Mouse (Mus musculus) neural tube, embryonic 13.5 days (tissue): ENCODE data around the gene Cntnap1. TPM values are rescaled to one million over a fixed set of nuclear protein-coding genes. Genes with fewer than 3 reads are reported as not detected.
A peak's percentile ranks its signal among the peaks of the same experiment; 100 is the strongest.

Experiments
- ATAC-seq: fragments of 200-750 bp; cut with Nextera tagmentation; 2 replicates; pipeline ENCODE4 v1.8.0; 2017; ENCODE audit warnings: low read depth, mild to moderate bottlenecking, moderate TSS enrichment, moderate library complexity
- H3K27ac ChIP-seq: fragments of 300-500 bp; sonication (generic); replicated peaks from 2 replicates; pipeline ENCODE4 v1.5.1; 2015; ENCODE audit warnings: moderate library complexity, mild to moderate bottlenecking, inconsistent platforms
- H3K27me3 ChIP-seq: fragments of 300-500 bp; sonication (generic); 2 replicates; pipeline ENCODE4 v1.6.1; 2015; ENCODE audit warnings: mild to moderate bottlenecking, inconsistent platforms
- H3K36me3 ChIP-seq: fragments of 300-500 bp; sonication (generic); 2 replicates; pipeline ENCODE4 v1.6.1; 2015; ENCODE audit warnings: mild to moderate bottlenecking, inconsistent platforms
- H3K4me1 ChIP-seq: fragments of 300-500 bp; sonication (generic); replicated peaks from 2 replicates; pipeline ENCODE4 v1.6.1; 2015; ENCODE audit warnings: inconsistent platforms
- H3K4me2 ChIP-seq: fragments of 300-500 bp; sonication (generic); 2 replicates; pipeline ENCODE4 v1.6.1; 2015; ENCODE audit warnings: inconsistent platforms, mild to moderate bottlenecking, moderate library complexity
- H3K4me3 ChIP-seq: fragments of 300-500 bp; sonication (generic); 2 replicates; pipeline ENCODE4 v1.5.1; 2015; ENCODE audit warnings: mild to moderate bottlenecking, inconsistent platforms
- H3K9ac ChIP-seq: fragments of 300-500 bp; sonication (generic); 2 replicates; pipeline ENCODE4 v1.6.1; 2015; ENCODE audit warnings: moderate library complexity, mild to moderate bottlenecking, inconsistent platforms
- H3K9me3 ChIP-seq: fragments of 300-500 bp; sonication (generic); 2 replicates; pipeline ENCODE4 v1.6.1; 2016; ENCODE audit warnings: inconsistent platforms
- WGBS: fragments of 180-500 bp; shearing (Covaris S2); methylation state at CpG from one replicate; pipeline ENCODE4 v1.1.7; 2015; 5-methylcytosine and 5-hydroxymethylcytosine counted together
- polyA plus RNA-seq: library from polyadenylated mRNA; unstranded; fragments of >200 nt; fragmentation: Nextera tagmentation; extraction: Ambion mirVana; gene quantifications from 2 replicates; pipeline ENCODE4 v1.2.1, GENCODE M21; 2015

Cntnap1 gene
- polyA plus RNA-seq, 1 experiment from 2014 or later: 5.1 TPM

DNA sequence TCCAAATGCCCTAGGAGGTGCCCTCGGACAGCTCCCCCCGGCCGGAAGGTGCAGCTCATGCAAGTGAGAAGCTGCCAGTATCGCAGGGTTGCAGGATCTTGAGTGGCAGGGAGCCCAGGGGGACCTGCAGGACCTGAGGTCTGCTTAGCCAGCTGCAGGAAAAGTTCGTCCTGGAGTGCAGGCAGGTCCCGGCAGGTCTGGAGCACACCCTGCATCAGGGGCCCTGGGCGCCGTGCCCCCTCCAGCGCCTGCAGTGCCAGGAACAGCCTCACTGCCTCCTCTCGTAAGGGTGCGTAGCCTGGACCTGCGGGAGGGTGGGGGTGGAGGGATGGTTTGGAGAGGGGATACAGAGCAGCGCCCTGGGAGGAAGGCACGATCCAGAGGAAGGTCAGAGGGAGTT, 4.0 kb upstream of the Cntnap1 start:
- Histone ChIP-seq H3K27ac (no peak overlapping the region), H3K4me1 (peaks cover 44% of the 10 kb centered on the region), H3K9me3 (no peaks in the 10 kb centered on the region), H3K9ac (no peak overlapping the region), H3K27me3 (peaks cover 87% of the 10 kb centered on the region), H3K4me3 (no peak overlapping the region), H3K4me2 (no peak overlapping the region), H3K36me3 (peaks cover 55% of the 10 kb centered on the region)
- WGBS: 47% methylated on average over 14 of the region's 14 CpGs
- ATAC-seq: no peak

DNA sequence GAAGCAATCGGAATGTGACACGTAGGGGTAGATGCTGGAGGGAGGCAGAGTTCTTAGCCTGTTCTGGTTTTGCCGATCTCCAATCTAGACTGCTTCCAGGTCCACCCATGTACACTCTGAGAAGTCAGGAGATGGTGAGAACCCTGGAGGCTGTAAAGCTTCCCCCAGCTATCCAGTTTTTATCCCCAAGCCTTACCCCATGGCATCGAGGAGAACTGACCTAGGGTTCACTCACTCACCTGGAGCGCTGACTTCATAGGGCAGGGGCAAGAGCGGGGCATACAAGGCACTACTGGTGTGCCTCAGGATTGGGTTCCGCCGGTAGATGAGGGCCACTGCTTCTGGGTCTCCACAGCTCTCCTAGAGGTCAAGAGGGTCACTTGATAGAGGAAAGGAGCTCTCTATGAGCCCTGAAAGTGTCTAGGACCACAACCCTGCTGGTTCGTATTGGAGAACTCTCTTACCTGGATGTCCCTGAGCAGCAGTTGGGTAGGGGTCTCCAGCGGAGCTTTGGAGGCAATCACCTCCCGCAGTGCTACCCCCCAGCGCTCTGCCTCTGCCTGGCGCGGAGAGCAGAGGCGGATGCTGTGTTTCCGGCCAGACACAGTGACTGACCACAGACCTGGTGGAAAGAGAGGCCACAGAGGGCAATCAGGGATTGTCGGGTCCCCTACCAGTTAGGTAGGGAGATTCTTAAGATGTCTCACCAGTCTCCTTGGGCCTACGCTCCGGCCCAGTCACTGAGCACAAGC, 2.9 kb upstream of the Cntnap1 start:
- Histone ChIP-seq H3K4me3 (no peak overlapping the region), H3K27ac (no peak overlapping the region), H3K9ac (0 out of 2 replicates have a peak overlapping the region, but pooled peaks have one; percentile 22), H3K36me3 (peaks cover 45% of the 10 kb centered on the region), H3K27me3 (peaks cover 77% of the 10 kb centered on the region), H3K4me2 (no peak overlapping the region), H3K4me1 (peaks cover 53% of the 10 kb centered on the region), H3K9me3 (no peaks in the 10 kb centered on the region)
- ATAC-seq: no peak
- WGBS: 47% methylated on average over 19 of the region's 19 CpGs

DNA sequence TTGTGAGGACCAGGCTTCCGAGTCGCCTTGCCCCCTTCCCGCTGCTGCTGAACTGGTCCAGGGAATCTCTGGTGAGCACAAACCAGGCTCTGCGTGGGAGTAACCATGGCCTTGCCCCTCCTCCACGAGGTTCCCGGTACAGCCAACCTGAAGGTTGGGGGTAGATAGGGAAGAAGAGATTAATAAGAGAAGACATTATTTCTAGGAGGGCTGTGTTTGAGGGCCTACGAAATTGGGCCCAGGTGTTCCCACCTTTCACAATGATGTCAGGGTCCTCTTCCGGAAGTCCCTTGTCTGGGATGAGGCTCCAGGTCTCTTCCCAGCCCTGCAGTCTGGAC, 2.4 kb upstream of the Cntnap1 start:
- H3K36me3 ChIP-seq: peaks cover 39% of the 10 kb centered on the region
- no peak overlapping the region for H3K27ac ChIP-seq
- no peak overlapping the region for H3K4me2 ChIP-seq
- H3K9ac ChIP-seq: 0 out of 2 replicates have a peak overlapping the region, but pooled peaks have one; percentile 22
- ATAC-seq: no peak
- H3K9me3 ChIP-seq: no peaks in the 10 kb centered on the region
- H3K27me3 ChIP-seq: peaks cover 72% of the 10 kb centered on the region
- 50% methylated on average over 8 of the region's 8 CpGs for WGBS
- no peak overlapping the region for H3K4me3 ChIP-seq
- peaks cover 58% of the 10 kb centered on the region for H3K4me1 ChIP-seq

DNA sequence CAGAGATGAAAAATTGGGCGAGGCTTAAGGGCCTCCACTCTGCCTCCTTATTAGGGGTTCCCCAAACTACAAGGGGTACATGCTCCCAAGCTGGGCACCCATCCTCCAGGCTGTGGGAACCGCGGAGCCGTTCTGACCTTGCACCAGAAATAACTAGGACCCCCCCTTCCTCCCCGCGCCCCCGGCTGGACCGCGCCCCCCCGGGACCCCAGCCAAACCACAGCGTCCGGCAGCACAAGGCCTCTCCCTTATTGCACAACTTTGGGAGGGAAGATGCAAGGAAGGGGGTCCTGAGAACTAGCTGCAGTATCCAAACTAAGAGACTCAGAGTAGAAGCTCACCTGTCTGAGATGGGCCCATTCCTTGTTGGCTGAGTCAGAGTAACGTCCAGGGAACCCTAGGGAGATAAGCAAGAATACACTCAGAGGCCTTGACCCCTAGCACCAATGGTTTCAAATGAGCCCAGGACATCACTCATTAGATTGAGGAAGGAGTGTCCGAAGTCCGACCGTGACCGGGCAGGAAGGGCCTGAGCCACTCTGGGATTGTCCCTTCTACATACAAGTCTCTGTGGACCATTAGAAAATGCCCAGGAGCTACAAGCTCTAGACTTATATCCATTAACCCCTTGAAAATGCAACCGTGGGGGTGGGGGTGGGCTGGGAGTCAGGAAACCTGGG, 1.9 kb upstream of the Cntnap1 start:
- H3K9ac ChIP-seq: peak overlapping the region; percentile 45; the same call in 1 of the 2 replicates
- peaks cover 71% of the 10 kb centered on the region for H3K27me3 ChIP-seq
- peak overlapping the region; percentile 63 for H3K4me3 ChIP-seq
- no peaks in the 10 kb centered on the region for H3K9me3 ChIP-seq
- peak overlapping the region; percentile 76 for H3K4me2 ChIP-seq
- peaks cover 37% of the 10 kb centered on the region for H3K36me3 ChIP-seq
- ATAC-seq: no peak
- 66% methylated on average over 18 of the region's 18 CpGs for WGBS
- H3K4me1 ChIP-seq: peaks cover 63% of the 10 kb centered on the region
- H3K27ac ChIP-seq: no peak overlapping the region

DNA sequence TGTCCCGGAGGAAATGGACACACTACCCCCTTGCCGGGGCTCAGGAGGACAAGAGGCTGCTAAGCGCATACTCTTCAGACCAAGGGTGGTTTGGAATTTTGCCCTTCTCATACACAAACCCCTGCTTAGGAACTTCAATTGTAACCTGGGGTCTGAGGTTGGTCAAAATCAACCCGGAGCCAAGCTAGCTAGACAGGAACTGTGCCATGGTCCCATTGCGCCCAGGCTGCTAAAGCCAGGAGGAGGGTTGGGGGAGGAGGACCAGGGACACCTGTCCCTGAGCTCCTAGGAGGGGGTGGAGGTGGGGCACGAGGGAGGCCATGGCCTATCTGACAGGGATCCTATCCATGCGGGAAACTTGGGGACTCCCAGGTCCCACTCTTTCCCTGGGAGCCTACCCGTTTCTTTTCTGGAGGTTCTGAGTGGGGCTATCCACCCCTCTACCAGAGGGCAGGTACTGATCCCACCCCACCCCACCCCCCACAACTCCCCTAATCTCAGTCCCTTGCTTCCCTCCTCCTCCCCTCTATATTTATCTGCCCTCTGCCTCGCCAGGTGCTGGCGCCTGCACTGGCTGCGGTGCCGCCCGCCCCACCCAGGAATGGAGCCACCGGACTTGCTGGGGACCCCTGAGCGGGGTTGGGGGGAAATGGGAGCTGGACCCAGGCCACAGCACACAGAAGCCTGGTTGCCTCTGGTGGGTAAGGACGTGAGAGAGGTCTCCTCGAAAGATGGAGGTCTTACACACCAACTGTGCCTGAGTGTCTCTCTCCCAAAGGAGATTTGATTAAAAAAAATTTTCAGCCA, 819 bp upstream of the Cntnap1 start:
- no peak for ATAC-seq
- H3K9ac ChIP-seq: peak overlapping the region; percentile 78
- H3K27me3 ChIP-seq: peaks cover 65% of the 10 kb centered on the region
- WGBS: 13% methylated on average over 17 of the region's 17 CpGs
- peak overlapping the region; percentile 63 for H3K4me3 ChIP-seq
- H3K9me3 ChIP-seq: no peaks in the 10 kb centered on the region
- H3K4me2 ChIP-seq: peak overlapping the region; percentile 76
- no peak overlapping the region for H3K27ac ChIP-seq
- H3K4me1 ChIP-seq: peaks cover 67% of the 10 kb centered on the region
- peaks cover 27% of the 10 kb centered on the region for H3K36me3 ChIP-seq

DNA sequence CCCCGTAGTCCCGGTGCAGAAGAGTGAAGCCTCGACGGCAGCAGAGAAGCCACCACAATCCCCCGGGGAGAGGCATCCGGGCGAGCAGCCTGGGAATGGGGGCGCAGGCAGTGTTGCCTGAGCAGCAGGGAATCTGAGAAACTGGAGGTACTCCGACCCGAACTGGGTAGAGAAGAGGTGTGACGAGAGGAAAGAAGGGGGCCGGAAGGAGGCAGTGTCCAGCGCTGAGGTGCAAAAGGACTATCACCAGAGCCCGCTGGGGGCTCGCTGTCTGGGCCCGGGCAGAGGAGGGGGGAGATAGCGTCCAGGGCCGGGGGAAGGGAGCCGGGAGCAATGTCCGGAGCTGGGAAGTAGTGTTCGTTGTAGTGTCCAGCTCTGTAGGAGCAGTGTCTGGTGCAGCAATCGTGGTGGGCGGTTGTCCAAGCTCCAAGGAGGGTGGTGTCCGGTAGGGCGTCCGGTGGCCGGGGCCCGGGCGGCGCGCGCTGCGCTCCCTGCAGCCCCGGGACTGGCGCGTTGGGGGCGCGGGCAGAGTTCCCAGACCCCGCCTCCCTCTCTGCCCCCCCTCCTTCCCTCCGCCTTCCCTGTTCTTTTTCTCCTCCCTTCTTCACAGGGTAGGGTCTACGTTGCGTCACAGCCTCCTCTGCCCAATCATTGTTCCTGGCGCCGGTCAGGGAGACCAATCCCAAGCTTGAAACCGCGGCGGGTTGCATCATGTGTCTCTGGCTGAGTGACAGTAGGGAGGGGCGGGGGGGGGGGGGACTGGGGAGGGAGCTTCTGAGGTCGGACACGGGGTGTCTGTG, 688 bp downstream of the Cntnap1 start, which contains the start of gene Plekhh3:
TSS of gene Plekhh3 (minus strand) at position 541 of the 800 bp plus-strand sequence.
- H3K27ac ChIP-seq: peak within 1 kb of the TSS; percentile 90
- peak within 1 kb of the TSS; percentile 78 for H3K9ac ChIP-seq
- ATAC-seq: peak; percentile 97
- WGBS: under 1% methylated on average over 48 of the region's 50 CpGs
- H3K4me3 ChIP-seq: peak within 1 kb of the TSS; percentile 63
- peaks cover 63% of the 10 kb centered on the region for H3K27me3 ChIP-seq
- peaks cover 78% of the 10 kb centered on the region for H3K4me1 ChIP-seq
- no peaks in the 10 kb centered on the region for H3K9me3 ChIP-seq
- H3K4me2 ChIP-seq: peak within 1 kb of the TSS; percentile 87
- H3K36me3 ChIP-seq: peaks cover 20% of the 10 kb centered on the region

DNA sequence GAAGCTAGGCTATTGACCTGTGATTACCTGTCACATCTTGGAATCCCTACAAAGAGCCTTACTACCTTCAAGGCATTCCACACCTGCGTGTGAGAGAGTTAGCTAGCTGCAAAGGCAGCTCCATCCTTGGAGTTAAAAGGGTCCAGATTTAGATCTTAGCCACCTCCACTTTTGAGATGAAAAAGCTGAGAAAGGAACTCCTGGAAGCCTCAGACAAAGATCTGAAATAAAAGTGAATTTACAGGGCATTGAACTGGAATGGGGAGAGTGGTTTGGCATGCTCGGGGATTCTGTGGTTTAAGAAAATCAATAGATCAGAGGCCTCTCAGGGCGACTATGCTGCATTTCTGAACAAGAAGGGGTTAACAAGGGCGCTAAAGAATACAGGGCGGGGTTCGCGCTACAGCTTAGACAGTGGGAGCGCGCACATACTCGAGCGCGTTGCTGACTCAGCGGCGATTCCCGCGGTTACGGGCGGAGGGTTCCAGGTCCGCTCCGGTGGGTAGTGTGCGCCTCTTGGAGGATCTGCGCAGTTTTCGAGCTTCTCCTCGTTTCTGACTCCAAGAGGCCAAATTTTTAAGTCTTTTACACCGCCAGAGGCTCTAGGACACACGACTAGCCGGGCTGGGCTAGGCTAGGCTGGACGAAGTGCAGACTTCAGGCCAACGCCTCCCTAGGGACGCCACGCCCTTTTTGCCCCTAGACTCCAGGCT, 1.6 kb downstream of the Cntnap1 start:
- Histone ChIP-seq H3K9ac (peak overlapping the region; percentile 73), H3K4me2 (peak overlapping the region; percentile 87), H3K36me3 (peaks cover 11% of the 10 kb centered on the region), H3K27me3 (peaks cover 60% of the 10 kb centered on the region), H3K27ac (peak overlapping the region; percentile 90), H3K4me3 (peak overlapping the region; percentile 53), H3K4me1 (peaks cover 86% of the 10 kb centered on the region), H3K9me3 (no peaks in the 10 kb centered on the region)
- peak; percentile 73 for ATAC-seq
- WGBS: under 1% methylated on average over 31 of the region's 31 CpGs

DNA sequence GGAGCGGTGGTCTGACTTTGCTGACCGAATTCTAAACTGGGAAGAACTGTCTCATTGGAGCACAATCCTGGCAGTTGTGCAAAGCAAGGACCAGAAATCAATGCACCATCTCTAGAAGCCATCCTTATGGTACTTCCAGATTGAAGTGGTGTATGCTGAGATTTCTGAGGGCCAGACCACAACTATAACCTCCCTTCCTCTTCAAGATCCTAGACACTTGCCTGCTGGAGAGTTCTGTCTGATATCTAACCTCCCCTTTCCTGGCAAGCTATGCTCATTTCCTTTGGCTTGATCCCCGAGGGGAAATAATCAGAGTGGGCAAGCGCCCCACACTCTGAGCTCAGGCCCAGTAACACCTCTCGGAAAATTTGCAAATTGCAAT, 2.1 kb downstream of the Cntnap1 start:
- peaks cover 60% of the 10 kb centered on the region for H3K27me3 ChIP-seq
- peaks cover 6% of the 10 kb centered on the region for H3K36me3 ChIP-seq
- ATAC-seq: no peak
- peak overlapping the region; percentile 87 for H3K4me2 ChIP-seq
- peak overlapping the region; percentile 53 for H3K4me3 ChIP-seq
- H3K9me3 ChIP-seq: no peaks in the 10 kb centered on the region
- WGBS: 15% methylated on average over 5 of the region's 5 CpGs
- H3K4me1 ChIP-seq: peaks cover 92% of the 10 kb centered on the region
- peak overlapping the region; percentile 90 for H3K27ac ChIP-seq
- H3K9ac ChIP-seq: peak overlapping the region; percentile 73

DNA sequence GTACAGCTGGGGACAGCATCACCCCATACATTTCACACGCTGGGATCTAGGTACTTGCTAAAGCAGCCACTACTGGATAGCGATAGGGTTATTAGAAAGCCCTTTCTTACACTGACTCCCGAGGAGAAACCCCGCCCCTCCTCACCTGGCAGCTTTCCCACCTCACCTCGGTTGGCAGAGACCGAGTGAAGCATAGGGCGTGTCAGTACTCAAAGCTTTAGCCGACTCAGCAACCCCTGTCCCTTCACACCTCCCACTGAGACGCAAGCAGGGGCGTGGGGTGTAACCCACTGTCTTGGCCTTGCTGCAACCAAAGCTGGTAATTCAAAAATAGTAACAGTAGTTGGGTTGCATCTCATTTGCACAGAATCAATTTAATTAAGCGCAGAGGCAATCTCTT, 2.8 kb downstream of the Cntnap1 start:
- H3K27ac ChIP-seq: no peak overlapping the region
- H3K4me2 ChIP-seq: peak overlapping the region; percentile 66
- 0 out of 2 replicates have a peak overlapping the region, but pooled peaks have one; percentile 67 for H3K9ac ChIP-seq
- no peak overlapping the region for H3K4me3 ChIP-seq
- no peak for ATAC-seq
- H3K4me1 ChIP-seq: peaks cover 92% of the 10 kb centered on the region
- 5% methylated on average over 11 of the region's 11 CpGs for WGBS
- no peaks in the 10 kb centered on the region for H3K9me3 ChIP-seq
- H3K27me3 ChIP-seq: peaks cover 60% of the 10 kb centered on the region
- H3K36me3 ChIP-seq: no peaks in the 10 kb centered on the region

DNA sequence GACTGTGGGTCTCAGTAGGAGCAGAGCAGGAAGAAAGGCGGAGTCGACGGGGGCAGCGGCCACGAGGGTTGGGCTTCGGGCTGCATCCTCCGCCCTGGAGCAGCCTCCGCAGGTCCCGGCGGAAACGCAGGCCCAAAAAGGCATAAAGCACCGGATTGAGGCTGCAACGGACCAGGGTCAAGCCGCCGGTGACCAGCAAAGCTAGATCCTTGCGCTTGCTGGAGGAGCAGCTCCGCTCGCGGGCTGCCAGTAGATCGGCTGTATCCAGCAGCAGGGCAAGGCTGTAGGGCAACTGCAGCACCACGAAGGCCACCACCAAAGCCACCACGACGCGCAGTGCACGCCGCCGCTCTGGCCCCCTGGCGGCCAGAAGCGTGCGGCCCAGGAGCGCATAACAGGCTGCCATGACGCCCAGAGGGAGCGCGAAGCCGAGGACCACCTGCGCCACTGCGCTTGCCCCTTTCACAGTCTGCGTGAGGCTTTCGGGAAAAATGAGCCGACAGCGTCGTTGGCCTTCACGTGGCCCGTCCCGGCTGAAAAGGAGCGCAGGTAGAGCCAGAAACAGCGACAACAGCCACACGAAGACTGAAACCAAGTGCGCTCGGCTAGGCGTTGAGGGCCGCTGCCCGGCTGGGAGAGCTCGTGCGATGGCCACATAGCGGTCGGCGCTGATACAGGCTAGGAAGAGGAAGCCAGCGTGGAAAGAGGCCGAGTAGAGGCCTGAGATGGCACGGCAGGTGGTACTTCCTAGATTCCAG, 3.5 kb downstream of the Cntnap1 start:
- Histone ChIP-seq H3K4me3 (peak overlapping the region; percentile 39), H3K4me2 (peak overlapping the region; percentile 66), H3K27me3 (peaks cover 60% of the 10 kb centered on the region), H3K9me3 (no peaks in the 10 kb centered on the region), H3K36me3 (no peaks in the 10 kb centered on the region), H3K4me1 (peaks cover 89% of the 10 kb centered on the region), H3K9ac (peak overlapping the region; percentile 67), H3K27ac (peak overlapping the region; percentile 75)
- WGBS: under 1% methylated on average over 61 of the region's 61 CpGs
- ATAC-seq: peak; percentile 40
